Mouse (Mus musculus) brain, embryonic 14.5 days (tissue): ENCODE data around the gene Inhbe. TPM values are rescaled to one million over a fixed set of nuclear protein-coding genes. Genes with fewer than 3 reads are reported as not detected.

Experiments used
- DNase-seq: peaks from one replicate; pipeline ENCODE4 v3.0.0-alpha.2; 2011; ENCODE audit warnings: low read depth
- CTCF ChIP-seq: fragments of 200-500 bp; IDR thresholded peaks from 2 replicates; pipeline ENCODE4 v1.5.1; 2012; ENCODE audit warnings: inconsistent platforms, mild to moderate bottlenecking, moderate library complexity, borderline replicate concordance; ENCODE audit not compliant: insufficient read depth, insufficient read length; ENCODE audit errors: extremely low read depth
- POLR2A ChIP-seq: fragments of 200-500 bp; IDR thresholded peaks from 2 replicates; pipeline ENCODE4 v1.6.1; 2012; ENCODE audit warnings: mild to moderate bottlenecking, inconsistent platforms, borderline replicate concordance; ENCODE audit not compliant: poor library complexity, insufficient read depth, insufficient read length, severe bottlenecking; ENCODE audit errors: extremely low read depth
- polyA plus RNA-seq: library from polyadenylated mRNA; depleted of rRNA; stranded (reverse); fragments of >200 nt; gene quantifications from 2 replicates; pipeline ENCODE4 v1.2.3, GENCODE M21; 2012

Gene Inhbe
- polyA plus RNA-seq, 1 experiment, result not detected

GRCm38 (mm10) chr10:127360714-127361113 is 6.5 kb upstream of the Inhbe start:
- DNase-seq, result no peak
- TF ChIP-seq POLR2A (no peak), CTCF (no peak)

GRCm38 (mm10) chr10:127355336-127355735 is 1.1 kb upstream of the Inhbe start:
- TF ChIP-seq POLR2A (no peak), CTCF (no peak)
- DNase-seq, result no peak

- TF ChIP-seq CTCF, result no peak
- no peak for TF ChIP-seq POLR2A
- DNase-seq, result no peak
Measured at GRCm38 (mm10) chr10:127352766-127353165, 1.4 kb downstream of the Inhbe start.

GRCm38 (mm10) chr10:127352187-127352586 is 2.0 kb downstream of the Inhbe start:
- no peak for DNase-seq
- TF ChIP-seq POLR2A, result no peak

- TF ChIP-seq CTCF (no peak), POLR2A (no peak)
- no peak for DNase-seq
Measured at GRCm38 (mm10) chr10:127351719-127352118, 2.5 kb downstream of the Inhbe start.

- no peak for TF ChIP-seq POLR2A
- no peak for TF ChIP-seq CTCF
- DNase-seq, result no peak
Measured at GRCm38 (mm10) chr10:127351285-127351595, 3.0 kb downstream of the Inhbe start.

GRCm38 (mm10) chr10:127350594-127351284 is 3.5 kb downstream of the Inhbe start:
- DNase-seq, result peak; percentile 73
- peak; percentile 96 for TF ChIP-seq CTCF
- no peak for TF ChIP-seq POLR2A

- no peak for DNase-seq
- TF ChIP-seq CTCF, result no peak
- no peak for TF ChIP-seq POLR2A
Measured at GRCm38 (mm10) chr10:127349810-127350209, 4.4 kb downstream of the Inhbe start.

- TF ChIP-seq POLR2A (no peak), CTCF (peak; percentile 26; the same call in 1 of the 2 replicates)
- DNase-seq, result no peak
Measured at GRCm38 (mm10) chr10:127348957-127349356, 5.3 kb downstream of the Inhbe start.

GRCm38 (mm10) chr10:127346173-127346572 is 8.0 kb downstream of the Inhbe start:
- no peak for TF ChIP-seq CTCF
- no peak for TF ChIP-seq POLR2A
- DNase-seq, result no peak

GRCm38 (mm10) chr10:127343029-127343428 is 11.2 kb downstream of the Inhbe start:
- DNase-seq, result no peak
- no peak for TF ChIP-seq CTCF
- no peak for TF ChIP-seq POLR2A

GRCm38 (mm10) chr10:127341891-127342639 is 12.1 kb downstream of the Inhbe start, which contains the start of gene Gli1:
Gene Gli1 (minus strand): TSS chr10:127341974.
- no peak for TF ChIP-seq POLR2A
- TF ChIP-seq CTCF, result peak; percentile 92
- DNase-seq, result peak; percentile 86
